Mouse (Mus musculus) ES-E14 (cell line): ENCODE measurements around the gene Kcnab2. TPM values are rescaled to one million over a fixed set of nuclear protein-coding genes. Genes with fewer than 3 reads are reported as not detected.

Source experiments
- DNase-seq: peaks from one replicate; pipeline ENCODE4 v3.0.0-alpha.2; 2013; ENCODE audit warnings: low read depth, low spot score
- H3K27ac ChIP-seq: 2 replicates; pipeline ENCODE4 v1.5.1; 2012; ENCODE audit warnings: low read depth, mild to moderate bottlenecking, low read length, moderate library complexity, mixed read lengths; ENCODE audit not compliant: poor library complexity, insufficient read depth, severe bottlenecking
- H3K36me3 ChIP-seq: 2 replicates; pipeline ENCODE4 v1.6.1; 2012; ENCODE audit warnings: mild to moderate bottlenecking, low read length, moderate library complexity, mixed read lengths; ENCODE audit not compliant: control insufficient read depth, poor library complexity, insufficient read depth, severe bottlenecking
- H3K4me1 ChIP-seq, 2 experiments: fragments of 150-350 bp in 1 of 2; sonication (generic) in 1 of 2; 2 replicates each; pipeline ENCODE4 v1.6.1; 2012; ENCODE audit warnings: low read length in 2 of 2, mild to moderate bottlenecking in 1 of 2, mixed read lengths in 1 of 2; ENCODE audit not compliant: control insufficient read depth in 2 of 2, insufficient read depth in 2 of 2, poor library complexity in 1 of 2
- H3K4me3 ChIP-seq, 2 experiments: fragments of 150-350 bp in 1 of 2; sonication (generic) in 1 of 2; 2 replicates each; pipeline ENCODE4 v1.5.1; 2012; ENCODE audit warnings: low read length in 2 of 2, low read depth in 1 of 2, mild to moderate bottlenecking in 1 of 2, mixed read lengths in 1 of 2; ENCODE audit not compliant: insufficient read depth in 1 of 2, poor library complexity in 1 of 2, severe bottlenecking in 1 of 2
- H3K9ac ChIP-seq: 2 replicates; pipeline ENCODE4 v1.6.1; 2012; ENCODE audit warnings: low read depth, mild to moderate bottlenecking, low read length, mixed read lengths; ENCODE audit not compliant: poor library complexity, insufficient read depth, severe bottlenecking
- H3K9me3 ChIP-seq: fragments of 150-350 bp; sonication (generic); 2 replicates; pipeline ENCODE4 v1.6.1; 2012; ENCODE audit warnings: low read depth, mild to moderate bottlenecking, low read length; ENCODE audit not compliant: control insufficient read depth, insufficient read depth
- CHD2 ChIP-seq: IDR thresholded peaks from 2 replicates; pipeline ENCODE4 v1.6.1; 2014; ENCODE audit warnings: mild to moderate bottlenecking, low read depth, low read length, inconsistent platforms
- HCFC1 ChIP-seq: IDR thresholded peaks from 2 replicates; pipeline ENCODE4 v1.6.1; 2012; ENCODE audit warnings: low read length, inconsistent platforms, borderline replicate concordance; ENCODE audit not compliant: insufficient read depth
- MAFK ChIP-seq: IDR thresholded peaks from 2 replicates; pipeline ENCODE4 v1.6.1; 2014; ENCODE audit warnings: mild to moderate bottlenecking, low read depth, low read length, inconsistent platforms; ENCODE audit not compliant: insufficient read depth
- ZC3H11A ChIP-seq: IDR thresholded peaks from 2 replicates; pipeline ENCODE4 v1.6.1; 2012; ENCODE audit warnings: low read depth, mild to moderate bottlenecking, inconsistent platforms, low read length, borderline replicate concordance
- ZNF384 ChIP-seq: IDR thresholded peaks from 2 replicates; pipeline ENCODE4 v1.6.1; 2012; ENCODE audit warnings: low read depth, low read length, inconsistent platforms
- in situ Hi-C, 2 experiments: fragments of 600-800 bp; cut with MboI; formaldehyde crosslinking; loops; one replicate each; pipeline ENCODE4 v1.15.1; 2025; ENCODE audit warnings: low sequenced_read_pairs in 2 of 2, inconsistent platforms in 1 of 2; ENCODE audit not compliant: unreplicated experiment in 2 of 2
- total RNA-seq: library from RNA; depleted of rRNA; stranded (reverse); fragments of 300-350 nt; gene quantifications from 2 replicates; pipeline ENCODE4 v1.2.3, GENCODE M21; 2012

The Kcnab2 gene
- total RNA-seq, 1 experiment: 1.6 TPM

GRCm38 (mm10) chr4:152398926-152399325, 78.7 kb downstream of the Kcnab2 start:
- DNase-seq: no peak
- TF ChIP-seq CHD2 (no peak), HCFC1 (no peak), ZNF384 (no peak), ZC3H11A (no peak), MAFK (no peak)
- Histone ChIP-seq H3K36me3 (no peaks in the 10 kb centered on the region), H3K9me3 (no peaks in the 10 kb centered on the region), H3K9ac (no peak overlapping the region), H3K27ac (no peak overlapping the region), H3K4me3 (no peak overlapping the region), H3K4me1 (peaks cover 0 to 11% of the 10 kb centered on the region in 2 experiments; a peak in 2 of 4 replicates)
- in situ Hi-C loops: no loop called here

GRCm38 (mm10) chr4:152392627-152393026, 85.0 kb downstream of the Kcnab2 start:
- H3K36me3 ChIP-seq: no peaks in the 10 kb centered on the region
- no peaks in the 10 kb centered on the region for H3K9me3 ChIP-seq
- peak overlapping the region in 1 of 2 experiments; percentile 28; a peak in 1 of 4 replicates for H3K4me3 ChIP-seq
- H3K9ac ChIP-seq: no peak overlapping the region
- in situ Hi-C loops: no loop called here
- DNase-seq: no peak
- no peak overlapping the region for H3K27ac ChIP-seq
- TF ChIP-seq CHD2 (no peak), HCFC1 (no peak), MAFK (no peak), ZNF384 (no peak), ZC3H11A (no peak)
- peaks cover 0 to 17% of the 10 kb centered on the region in 2 experiments; a peak in 2 of 4 replicates for H3K4me1 ChIP-seq

- H3K9ac ChIP-seq: no peak overlapping the region
- TF ChIP-seq HCFC1 (no peak), MAFK (no peak), ZC3H11A (no peak)
- in situ Hi-C loops: no loop called here
- H3K4me3 ChIP-seq: no peak overlapping the region
- DNase-seq: no peak
- peaks cover 0 to 17% of the 10 kb centered on the region in 2 experiments; a peak in 2 of 4 replicates for H3K4me1 ChIP-seq
- no peaks in the 10 kb centered on the region for H3K9me3 ChIP-seq
- no peaks in the 10 kb centered on the region for H3K36me3 ChIP-seq
- no peak overlapping the region for H3K27ac ChIP-seq
These were observed 85.5 kb downstream of the Kcnab2 start for GRCm38 (mm10) chr4:152392192-152392591.

GRCm38 (mm10) chr4:152385644-152386043, 92.0 kb downstream of the Kcnab2 start:
- H3K4me1 ChIP-seq: no peaks in the 10 kb centered on the region
- H3K4me3 ChIP-seq: no peak overlapping the region
- in situ Hi-C loops: no loop called here
- no peaks in the 10 kb centered on the region for H3K9me3 ChIP-seq
- H3K36me3 ChIP-seq: peaks cover 4% of the 10 kb centered on the region; the same call in 1 of the 2 replicates
- H3K27ac ChIP-seq: no peak overlapping the region
- no peak for DNase-seq
- TF ChIP-seq HCFC1 (no peak), ZNF384 (no peak), MAFK (no peak), ZC3H11A (no peak), CHD2 (no peak)
- no peak overlapping the region for H3K9ac ChIP-seq

GRCm38 (mm10) chr4:152382528-152383252, 95.0 kb downstream of the Kcnab2 start:
- no peak for DNase-seq
- TF ChIP-seq MAFK: no peak
- no peak for TF ChIP-seq HCFC1
- no peak for TF ChIP-seq CHD2
- TF ChIP-seq ZNF384: no peak
- TF ChIP-seq ZC3H11A: no peak
- Histone ChIP-seq H3K4me3 (no peak overlapping the region), H3K9me3 (no peaks in the 10 kb centered on the region), H3K4me1 (peaks cover 0 to 11% of the 10 kb centered on the region in 2 experiments; a peak in 2 of 4 replicates), H3K27ac (no peak overlapping the region), H3K9ac (no peak overlapping the region), H3K36me3 (peaks cover 4% of the 10 kb centered on the region; the same call in 1 of the 2 replicates)
- in situ Hi-C loops: no loop called here
